Mouse (Mus musculus) forebrain, postnatal 0 days (tissue): Measurements from ENCODE around the gene Rasgrp4. TPM values are rescaled to one million over a fixed set of nuclear protein-coding genes. Genes with fewer than 3 reads are reported as not detected.
A peak's percentile ranks its signal among the peaks of the same experiment; 100 is the strongest.

Experiments
- ATAC-seq: fragments of 200-750 bp; cut with Nextera tagmentation; 2 replicates; pipeline ENCODE4 v1.8.0; 2017; ENCODE audit warnings: mild to moderate bottlenecking, moderate library complexity
- DNase-seq: peaks from one replicate; pipeline ENCODE4 v3.0.0-alpha.2; 2015
- H3K27ac ChIP-seq: fragments of 300-500 bp; sonication (generic); 2 replicates; pipeline ENCODE4 v1.5.1; 2014; ENCODE audit warnings: low read depth, mild to moderate bottlenecking, antibody characterized with exemption, low read length, moderate library complexity, mixed read lengths
- H3K27me3 ChIP-seq: fragments of 300-500 bp; sonication (generic); 2 replicates; pipeline ENCODE4 v1.6.1; 2014; ENCODE audit warnings: mild to moderate bottlenecking, low read length, mixed read lengths; ENCODE audit not compliant: insufficient read depth
- H3K36me3 ChIP-seq: fragments of 300-500 bp; sonication (generic); 2 replicates; pipeline ENCODE4 v1.6.1; 2014; ENCODE audit warnings: mild to moderate bottlenecking, moderate library complexity; ENCODE audit not compliant: insufficient read depth
- H3K4me1 ChIP-seq: fragments of 300-500 bp; sonication (generic); 2 replicates; pipeline ENCODE4 v1.6.1; 2014; ENCODE audit warnings: antibody characterized with exemption; ENCODE audit not compliant: insufficient read depth
- H3K4me2 ChIP-seq: fragments of 300-500 bp; sonication (generic); 2 replicates; pipeline ENCODE4 v1.6.1; 2014; ENCODE audit warnings: low read depth, mild to moderate bottlenecking, moderate library complexity
- H3K4me3 ChIP-seq: fragments of 300-500 bp; sonication (generic); 2 replicates; pipeline ENCODE4 v1.5.1; 2014; ENCODE audit warnings: low read depth, low read length, mixed read lengths
- H3K9ac ChIP-seq: fragments of 300-500 bp; sonication (generic); 2 replicates; pipeline ENCODE4 v1.6.1; 2014; ENCODE audit warnings: mild to moderate bottlenecking
- H3K9me3 ChIP-seq: fragments of 300-500 bp; sonication (generic); 2 replicates; pipeline ENCODE4 v1.6.1; 2016; ENCODE audit warnings: low read length
- CTCF ChIP-seq: sonication (generic); IDR thresholded peaks from 2 replicates; pipeline ENCODE4 v1.5.1; 2016; ENCODE audit warnings: antibody characterized with exemption, control low read depth, low read depth
- WGBS: fragments of 180-500 bp; shearing (Covaris S2); extraction: QIAGEN DNeasy Blood & Tissue Kit; methylation state at CpG from one replicate; pipeline ENCODE4 v1.1.7; 2014; 5-methylcytosine and 5-hydroxymethylcytosine counted together
- polyA plus RNA-seq: library from polyadenylated mRNA; unstranded; fragments of >200 nt; fragmentation: Nextera tagmentation; extraction: Ambion mirVana; gene quantifications from 2 replicates; pipeline ENCODE4 v1.2.1, GENCODE M21; 2015
- total RNA-seq: library from RNA; depleted of rRNA; stranded (reverse); fragments of >200 nt; gene quantifications from 2 replicates; pipeline ENCODE4 v1.2.3, GENCODE M21; 2014

The Rasgrp4 gene
- total and polyA plus RNA-seq, 2 experiments from 2014 or later, result 1.3 to 4.0 TPM

- 87% methylated on average over 7 of the region's 7 CpGs for WGBS
- H3K27ac ChIP-seq, result no peak overlapping the region
- no peaks in the 10 kb centered on the region for H3K27me3 ChIP-seq
- no peak overlapping the region for H3K9ac ChIP-seq
- DNase-seq (no peak), ATAC-seq (no peak)
- no peak overlapping the region for H3K4me2 ChIP-seq
- TF ChIP-seq CTCF, result no peak
- no peaks in the 10 kb centered on the region for H3K9me3 ChIP-seq
- H3K36me3 ChIP-seq, result no peaks in the 10 kb centered on the region
- no peaks in the 10 kb centered on the region for H3K4me1 ChIP-seq
- no peak overlapping the region for H3K4me3 ChIP-seq
These were observed 12.1 kb downstream of the Rasgrp4 start for GRCm38 (mm10) chr7:29146625-29147367.

DNA sequence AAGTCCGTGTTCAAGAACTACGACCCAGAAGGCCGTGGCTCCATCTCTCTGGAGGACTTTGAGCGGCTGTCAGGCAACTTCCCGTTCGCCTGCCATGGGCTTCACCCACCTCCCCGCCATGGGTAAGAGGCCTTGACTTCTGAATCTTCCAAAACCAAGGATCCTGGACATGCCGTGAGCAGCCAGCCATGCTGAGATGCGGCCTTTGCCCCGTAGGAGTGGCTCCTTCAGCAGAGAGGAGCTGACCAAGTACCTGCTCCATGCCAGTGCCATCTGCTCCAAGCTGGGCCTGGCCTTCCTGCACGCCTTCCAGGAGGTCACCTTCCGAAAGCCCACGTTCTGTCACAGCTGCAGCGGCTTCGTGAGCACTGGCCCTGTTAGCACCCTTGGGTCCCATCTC is 14.1 kb downstream of the Rasgrp4 start:
- H3K9me3 ChIP-seq, result no peaks in the 10 kb centered on the region
- ATAC-seq (no peak), DNase-seq (no peak)
- H3K4me1 ChIP-seq, result no peaks in the 10 kb centered on the region
- H3K9ac ChIP-seq, result no peak overlapping the region
- no peak overlapping the region for H3K4me3 ChIP-seq
- WGBS, result 91% methylated on average over 15 of the region's 15 CpGs
- H3K36me3 ChIP-seq, result no peaks in the 10 kb centered on the region; the same call in 1 of the 2 replicates
- H3K27ac ChIP-seq, result no peak overlapping the region
- H3K4me2 ChIP-seq, result no peak overlapping the region
- H3K27me3 ChIP-seq, result no peaks in the 10 kb centered on the region
- no peak for TF ChIP-seq CTCF

- H3K4me3 ChIP-seq, result no peak overlapping the region
- no peak overlapping the region for H3K27ac ChIP-seq
- ATAC-seq, result no peak
- TF ChIP-seq CTCF, result no peak
- no peak for DNase-seq
- no peaks in the 10 kb centered on the region; the same call in 1 of the 2 replicates for H3K36me3 ChIP-seq
- no peaks in the 10 kb centered on the region for H3K4me1 ChIP-seq
- H3K4me2 ChIP-seq, result no peak overlapping the region
- no peak overlapping the region for H3K9ac ChIP-seq
- WGBS, result 66% methylated on average over 10 of the region's 10 CpGs
- H3K9me3 ChIP-seq, result no peaks in the 10 kb centered on the region
- no peaks in the 10 kb centered on the region for H3K27me3 ChIP-seq
These were observed 16.8 kb downstream of the Rasgrp4 start for GRCm38 (mm10) chr7:29151486-29151885.

GRCm38 (mm10) chr7:29154018-29154720 is 19.5 kb downstream of the Rasgrp4 start:
- H3K9ac ChIP-seq, result no peak overlapping the region
- H3K27me3 ChIP-seq, result no peaks in the 10 kb centered on the region
- no peaks in the 10 kb centered on the region; the same call in 1 of the 2 replicates for H3K36me3 ChIP-seq
- no peak for ATAC-seq
- H3K4me2 ChIP-seq, result no peak overlapping the region
- TF ChIP-seq CTCF, result peak; percentile 28
- no peak for DNase-seq
- H3K9me3 ChIP-seq, result no peaks in the 10 kb centered on the region
- H3K4me3 ChIP-seq, result no peak overlapping the region
- no peaks in the 10 kb centered on the region for H3K4me1 ChIP-seq
- 97% methylated on average over 14 of the region's 14 CpGs for WGBS
- H3K27ac ChIP-seq, result no peak overlapping the region

DNA sequence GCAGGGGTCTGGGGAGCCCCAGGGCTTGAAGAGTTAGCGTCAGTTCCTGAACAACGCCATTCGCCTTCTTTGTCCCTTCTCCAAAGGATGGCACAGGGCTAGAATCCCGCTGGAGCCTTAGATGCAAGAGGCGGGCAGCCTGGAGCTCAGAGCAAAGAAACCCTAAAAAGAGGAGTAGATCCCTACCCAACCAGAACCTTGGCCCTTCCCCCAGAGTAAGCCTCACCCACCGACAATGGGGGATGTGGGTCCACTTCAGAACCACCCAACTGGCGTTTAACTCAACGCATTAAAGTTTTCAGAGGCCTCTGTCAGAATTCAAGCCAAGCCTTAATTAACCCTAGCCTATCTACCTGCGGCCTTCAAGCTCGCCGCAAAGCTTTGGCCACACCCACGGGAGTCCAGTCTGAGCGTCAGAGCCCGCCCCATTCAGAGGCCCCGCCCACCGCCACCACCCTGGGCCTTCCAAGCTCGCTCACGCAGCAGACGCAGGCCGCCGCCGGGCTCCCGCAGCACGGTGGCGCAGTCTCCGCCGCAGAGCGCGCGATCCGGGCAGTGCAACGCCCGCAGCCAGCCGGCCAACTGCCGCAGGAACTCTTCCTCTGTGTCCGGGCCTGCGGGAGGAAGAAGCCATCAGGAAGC is 20.7 kb downstream of the Rasgrp4 start:
- WGBS, result 7% methylated on average over 37 of the region's 37 CpGs

GRCm38 (mm10) chr7:29155838-29156782 is 21.5 kb downstream of the Rasgrp4 start, which contains the start of gene Fam98c:
Gene Fam98c (minus strand): TSS chr7:29156234.
- peak within 1 kb of the TSS; percentile 69 for H3K9ac ChIP-seq
- ATAC-seq (peak; percentile 87), DNase-seq (peak; percentile 84)
- WGBS, result 3% methylated on average over 57 of the region's 68 CpGs
- no peaks in the 10 kb centered on the region for H3K9me3 ChIP-seq
- peaks cover 2% of the 10 kb centered on the region for H3K36me3 ChIP-seq
- peak within 1 kb of the TSS; percentile 86 for H3K27ac ChIP-seq
- no peaks in the 10 kb centered on the region for H3K4me1 ChIP-seq
- H3K4me3 ChIP-seq, result peak within 1 kb of the TSS; percentile 78
- peak; percentile 65 for TF ChIP-seq CTCF
- no peaks in the 10 kb centered on the region for H3K27me3 ChIP-seq
- H3K4me2 ChIP-seq, result peak within 1 kb of the TSS; percentile 87

More for the DNA sequence above, 20.7 kb downstream of the Rasgrp4 start:
- ATAC-seq, result peak; percentile 92
- Histone ChIP-seq H3K9me3 (no peaks in the 10 kb centered on the region), H3K9ac (peak overlapping the region; percentile 69), H3K27me3 (no peaks in the 10 kb centered on the region), H3K27ac (peak overlapping the region; percentile 86), H3K4me2 (peak overlapping the region; percentile 87), H3K4me1 (no peaks in the 10 kb centered on the region), H3K4me3 (peak overlapping the region; percentile 78), H3K36me3 (no peaks in the 10 kb centered on the region; the same call in 1 of the 2 replicates)
- peak; percentile 89 for DNase-seq
- TF ChIP-seq CTCF, result peak; percentile 52
